Mouse (Mus musculus) forebrain, embryonic 16.5 days (tissue): ENCODE data around the gene Zscan26. TPM values are rescaled to one million over a fixed set of nuclear protein-coding genes. Genes with fewer than 3 reads are reported as not detected.

Experiments used
- ATAC-seq: fragments of 200-750 bp; cut with Nextera tagmentation; 2 replicates; pipeline ENCODE4 v1.8.0; 2017; ENCODE audit warnings: mild to moderate bottlenecking, moderate library complexity
- H3K27ac ChIP-seq: fragments of 300-500 bp; sonication (generic); 2 replicates; pipeline ENCODE4 v1.5.1; 2014; ENCODE audit warnings: low read length, control low read depth
- H3K27me3 ChIP-seq: fragments of 300-500 bp; sonication (generic); replicated peaks from 2 replicates; pipeline ENCODE4 v1.6.1; 2014; ENCODE audit warnings: low read length; ENCODE audit not compliant: control insufficient read depth, insufficient read depth
- H3K36me3 ChIP-seq: fragments of 300-500 bp; sonication (generic); 2 replicates; pipeline ENCODE4 v1.6.1; 2014; ENCODE audit not compliant: control insufficient read depth, insufficient read depth
- H3K4me1 ChIP-seq: fragments of 300-500 bp; sonication (generic); replicated peaks from 2 replicates; pipeline ENCODE4 v1.6.1; 2014; ENCODE audit warnings: low read length; ENCODE audit not compliant: control insufficient read depth, insufficient read depth
- H3K4me2 ChIP-seq: fragments of 300-500 bp; sonication (generic); 2 replicates; pipeline ENCODE4 v1.6.1; 2014; ENCODE audit warnings: mild to moderate bottlenecking, low read length, control low read depth
- H3K4me3 ChIP-seq: fragments of 300-500 bp; sonication (generic); replicated peaks from 2 replicates; pipeline ENCODE4 v1.5.1; 2014; ENCODE audit warnings: mild to moderate bottlenecking, low read length, control low read depth
- H3K9ac ChIP-seq: fragments of 300-500 bp; sonication (generic); replicated peaks from 2 replicates; pipeline ENCODE4 v1.6.1; 2014; ENCODE audit warnings: low read depth, low read length, control low read depth
- H3K9me3 ChIP-seq: fragments of 300-500 bp; sonication (generic); 2 replicates; pipeline ENCODE4 v1.6.1; 2016; ENCODE audit warnings: low read length; ENCODE audit not compliant: control insufficient read depth
- WGBS: fragments of 180-500 bp; shearing (Covaris S2); extraction: QIAGEN DNeasy Blood & Tissue Kit; methylation state at CpG from one replicate; pipeline ENCODE4 v1.1.7; 2014; 5-methylcytosine and 5-hydroxymethylcytosine counted together
- polyA plus RNA-seq: library from polyadenylated mRNA; unstranded; fragments of >200 nt; fragmentation: Nextera tagmentation; extraction: Ambion mirVana; gene quantifications from 2 replicates; pipeline ENCODE4 v1.2.1, GENCODE M21; 2015

Zscan26 gene
- polyA plus RNA-seq, 1 experiment from 2014 or later: 22.1 TPM

DNA sequence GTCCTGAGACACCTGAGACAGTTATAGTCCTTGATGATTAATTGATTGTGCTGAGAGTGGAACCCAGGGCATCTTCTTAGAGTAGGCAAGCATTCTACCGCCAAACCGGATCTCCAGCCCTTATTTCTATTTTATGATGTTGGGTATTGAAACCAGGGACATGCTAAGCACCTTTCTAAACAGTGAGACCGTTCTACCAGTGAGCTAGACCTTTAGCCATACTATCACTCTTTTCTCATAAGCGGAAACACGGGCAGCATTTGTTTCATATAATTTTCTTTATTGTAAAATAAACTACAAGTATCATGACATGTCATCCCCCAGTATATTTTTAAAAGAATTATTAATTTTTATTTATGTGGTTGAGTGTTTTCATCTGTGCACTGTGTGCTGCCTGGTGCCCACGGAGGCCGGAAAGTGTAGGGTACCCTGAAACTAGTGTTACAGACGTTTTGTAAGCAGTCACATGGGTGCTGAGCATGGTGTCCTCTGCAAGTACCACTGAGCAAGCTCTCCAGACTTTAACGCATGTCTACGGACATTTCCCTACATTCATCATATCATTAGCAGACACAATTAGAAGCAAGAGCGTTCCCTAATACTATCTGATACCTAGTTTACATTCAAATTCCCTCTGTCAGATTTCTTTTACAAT is 44.6 kb downstream of the Zscan26 start:
- Histone ChIP-seq H3K4me1 (0 out of 2 replicates have a peak, but pooled peaks cover 4% of the 10 kb centered on the region), H3K27ac (peak overlapping the region; percentile 52), H3K9ac (peak overlapping the region; percentile 58), H3K27me3 (no peaks in the 10 kb centered on the region), H3K4me2 (peak overlapping the region; percentile 54), H3K4me3 (peak overlapping the region; percentile 47), H3K36me3 (no peaks in the 10 kb centered on the region), H3K9me3 (no peaks in the 10 kb centered on the region)
- ATAC-seq: peak; percentile 41; the same call in 1 of the 2 replicates
- WGBS: 48% methylated on average over 11 of the region's 11 CpGs

GRCm38 (mm10) chr13:21407969-21408804 is 45.3 kb downstream of the Zscan26 start:
- Histone ChIP-seq H3K9me3 (no peaks in the 10 kb centered on the region), H3K4me3 (peak overlapping the region; percentile 47), H3K27ac (peak overlapping the region; percentile 52), H3K9ac (peak overlapping the region; percentile 58), H3K27me3 (no peaks in the 10 kb centered on the region), H3K36me3 (no peaks in the 10 kb centered on the region), H3K4me2 (peak overlapping the region; percentile 54), H3K4me1 (0 out of 2 replicates have a peak, but pooled peaks cover 4% of the 10 kb centered on the region)
- WGBS: 3% methylated on average over 27 of the region's 27 CpGs
- peak; percentile 96 for ATAC-seq

- Histone ChIP-seq H3K9ac (no peak overlapping the region), H3K27ac (no peak overlapping the region), H3K9me3 (no peaks in the 10 kb centered on the region), H3K36me3 (no peaks in the 10 kb centered on the region), H3K4me1 (0 out of 2 replicates have a peak, but pooled peaks cover 4% of the 10 kb centered on the region), H3K27me3 (no peaks in the 10 kb centered on the region), H3K4me2 (no peak overlapping the region), H3K4me3 (no peak overlapping the region)
- ATAC-seq: no peak
- 79% methylated on average over 11 of the region's 11 CpGs for WGBS
These were observed 46.2 kb downstream of the Zscan26 start for GRCm38 (mm10) chr13:21407341-21407740.

- Histone ChIP-seq H3K27me3 (no peaks in the 10 kb centered on the region), H3K4me1 (peaks cover 27% of the 10 kb centered on the region), H3K27ac (no peak overlapping the region), H3K9me3 (no peaks in the 10 kb centered on the region), H3K4me3 (peak overlapping the region; percentile 96), H3K9ac (peak overlapping the region; percentile 88), H3K36me3 (0 out of 2 replicates have a peak, but pooled peaks cover 5% of the 10 kb centered on the region), H3K4me2 (peak overlapping the region; percentile 80)
- WGBS: 0% methylated on average over 2 of the region's 2 CpGs
- peak; percentile 54 for ATAC-seq
These were observed 50.7 kb downstream of the Zscan26 start for GRCm38 (mm10) chr13:21402848-21403247.

DNA sequence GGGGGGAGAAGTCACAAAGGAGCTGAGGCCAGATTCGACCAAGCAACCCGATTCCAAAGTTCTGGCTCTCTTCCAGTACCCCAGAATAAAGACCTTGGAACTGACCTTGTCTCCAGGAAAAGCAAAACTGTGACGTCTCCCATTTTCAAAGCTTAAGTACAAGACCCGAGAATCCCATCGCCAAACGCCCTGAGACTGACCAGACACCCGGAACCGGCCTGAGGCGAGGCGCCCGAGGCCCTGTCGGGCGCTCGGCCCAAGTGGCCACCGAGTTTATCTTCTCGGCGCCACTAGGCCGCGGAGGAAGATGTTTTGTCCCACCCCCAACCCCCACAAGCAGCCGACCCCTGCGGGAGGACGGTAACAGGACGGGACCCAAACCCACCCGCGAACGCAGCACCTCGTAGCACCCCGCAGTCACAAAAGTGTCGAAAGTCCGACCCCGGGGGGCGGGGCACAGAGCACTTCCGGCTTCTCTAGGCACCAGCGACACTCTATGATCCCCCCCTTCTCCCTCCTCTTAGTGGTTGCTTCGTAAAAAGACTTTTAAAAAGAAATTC is 51.2 kb downstream of the Zscan26 start, which contains the start of gene Zkscan3:
TSS of gene Zkscan3 (minus strand) at position 469 of the 560 bp plus-strand sequence.
- Histone ChIP-seq H3K9ac (peak within 1 kb of the TSS; percentile 88), H3K27ac (peak within 1 kb of the TSS; percentile 60), H3K36me3 (0 out of 2 replicates have a peak, but pooled peaks cover 5% of the 10 kb centered on the region), H3K27me3 (no peaks in the 10 kb centered on the region), H3K4me3 (peak within 1 kb of the TSS; percentile 96), H3K4me2 (peak within 1 kb of the TSS; percentile 80), H3K4me1 (peaks cover 24% of the 10 kb centered on the region), H3K9me3 (no peaks in the 10 kb centered on the region)
- peak; percentile 97 for ATAC-seq
- WGBS: under 1% methylated on average over 35 of the region's 35 CpGs

DNA sequence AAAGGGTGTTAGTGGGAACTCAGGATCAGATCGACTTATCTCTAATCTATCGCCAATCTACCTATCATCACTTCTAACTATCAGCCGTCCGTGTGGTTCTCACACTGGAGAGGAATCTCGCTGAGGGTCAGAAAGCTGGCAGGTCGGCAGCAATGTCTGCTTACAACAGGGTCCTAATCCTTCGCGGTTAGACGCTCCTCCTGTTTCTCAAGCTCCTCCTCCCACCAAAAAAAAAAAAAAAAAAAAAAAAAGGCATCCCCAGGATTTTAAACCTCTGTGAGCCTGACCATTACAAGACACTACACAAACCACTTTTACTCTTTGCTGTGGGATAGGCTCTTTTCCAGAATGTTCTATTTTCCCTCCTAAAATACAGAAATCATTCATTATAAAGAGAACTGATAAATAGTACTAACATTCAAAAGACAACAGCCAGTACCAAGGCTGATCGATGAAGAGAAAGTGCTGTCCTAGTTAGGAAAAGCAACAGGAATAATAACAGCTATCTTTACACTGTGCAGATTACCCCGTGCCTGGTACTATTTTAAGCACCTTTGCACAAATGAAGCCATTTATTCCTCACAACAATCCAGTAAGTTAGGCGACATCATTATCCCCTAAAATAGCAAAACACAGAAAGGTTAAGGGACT is 51.8 kb downstream of the Zscan26 start:
- Histone ChIP-seq H3K4me1 (peaks cover 24% of the 10 kb centered on the region), H3K27me3 (no peaks in the 10 kb centered on the region), H3K36me3 (0 out of 2 replicates have a peak, but pooled peaks cover 5% of the 10 kb centered on the region), H3K27ac (no peak overlapping the region; the same call in 1 of the 2 replicates), H3K4me3 (peak overlapping the region; percentile 96), H3K9ac (peak overlapping the region; percentile 88), H3K9me3 (no peaks in the 10 kb centered on the region), H3K4me2 (peak overlapping the region; percentile 80)
- ATAC-seq: peak; percentile 39
- WGBS: 14% methylated on average over 12 of the region's 12 CpGs

- Histone ChIP-seq H3K27me3 (no peaks in the 10 kb centered on the region), H3K4me3 (peak overlapping the region; percentile 96), H3K36me3 (0 out of 2 replicates have a peak, but pooled peaks cover 9% of the 10 kb centered on the region), H3K4me1 (peaks cover 24% of the 10 kb centered on the region), H3K27ac (no peak overlapping the region), H3K4me2 (peak overlapping the region; percentile 80), H3K9me3 (no peaks in the 10 kb centered on the region), H3K9ac (peak overlapping the region; percentile 88; the same call in 1 of the 2 replicates)
- 75% methylated on average over 3 of the region's 3 CpGs for WGBS
- ATAC-seq: no peak
These were observed 52.4 kb downstream of the Zscan26 start for GRCm38 (mm10) chr13:21401166-21401565.

GRCm38 (mm10) chr13:21397486-21397885 is 56.0 kb downstream of the Zscan26 start:
- H3K36me3 ChIP-seq: peaks cover 30% of the 10 kb centered on the region
- no peaks in the 10 kb centered on the region for H3K9me3 ChIP-seq
- H3K27ac ChIP-seq: no peak overlapping the region
- no peak for ATAC-seq
- no peak overlapping the region for H3K4me3 ChIP-seq
- no peaks in the 10 kb centered on the region for H3K27me3 ChIP-seq
- no peak overlapping the region for H3K4me2 ChIP-seq
- 92% methylated on average over 2 of the region's 2 CpGs for WGBS
- no peak overlapping the region for H3K9ac ChIP-seq
- peaks cover 24% of the 10 kb centered on the region for H3K4me1 ChIP-seq
